Mouse (Mus musculus): ENCODE data around the gene Bspry.

- TF ChIP-seq TAL1 (conservative IDR thresholded peaks at IDR 0.05; ENCODE audit: low read depth, low read length): no peak
- TF ChIP-seq CTCF (IDR thresholded peaks at IDR 0.05; ENCODE audit: low read depth, low read length): no peak
- TF ChIP-seq GATA1 (IDR thresholded peaks at IDR 0.05; ENCODE audit: borderline replicate concordance, low read length): no peak
- TF ChIP-seq POLR2AphosphoS5 (IDR thresholded peaks at IDR 0.05; ENCODE audit: insufficient replicate concordance, low read depth, low read length): no peak
These were observed 23.1 kb downstream of the Bspry start for GRCm38 (mm10) chr4:62502969-62503368.
